Mouse (Mus musculus): ENCODE results near the gene Farp1.

DNA sequence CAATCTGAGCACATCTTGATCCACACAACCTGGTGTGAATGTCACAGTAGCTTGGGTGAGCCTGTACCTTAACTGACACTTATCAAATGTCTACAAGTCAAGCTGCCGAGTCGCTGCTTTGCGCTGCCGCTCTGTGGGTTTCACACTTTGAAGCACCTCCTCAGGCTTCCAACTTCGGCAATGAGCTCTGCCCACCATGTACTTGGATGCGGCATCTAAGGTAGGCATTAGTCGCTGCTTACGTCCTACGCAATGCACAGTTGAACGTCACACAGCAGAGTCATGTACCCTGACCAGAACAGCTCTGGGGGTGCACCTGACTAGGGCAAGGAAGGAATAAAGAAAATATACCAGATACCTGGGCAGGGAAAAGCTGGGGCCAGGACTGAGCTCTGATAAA, 278.3 kb downstream of the Farp1 start:
- TF ChIP-seq MAFK (IDR thresholded peaks at IDR 0.05; ENCODE audit: insufficient read depth, low read depth, low read length), result no peak
- TF ChIP-seq ZC3H11A (IDR thresholded peaks at IDR 0.05; ENCODE audit: borderline replicate concordance, low read depth, low read length), result no peak
- TF ChIP-seq CHD2 (IDR thresholded peaks at IDR 0.05; ENCODE audit: low read depth, low read length), result no peak
- no peak for TF ChIP-seq HCFC1 (IDR thresholded peaks at IDR 0.05; ENCODE audit: borderline replicate concordance, insufficient read depth, low read length)
- TF ChIP-seq ZNF384 (IDR thresholded peaks at IDR 0.05; ENCODE audit: low read depth, low read length), result no peak

Measured in ES-E14 (cell line).